Mouse (Mus musculus): ENCODE measurements around the gene Lgals2.

- TF ChIP-seq POLR2A (IDR thresholded peaks at IDR 0.05; ENCODE audit: control insufficient read depth, extremely low read depth, insufficient read depth, low read length, poor library complexity) = no peak
- TF ChIP-seq CTCF (IDR thresholded peaks at IDR 0.05; ENCODE audit: borderline replicate concordance, control insufficient read depth, extremely low read depth, insufficient read depth, low read length, poor library complexity) = no peak
These were observed 5.1 kb downstream of the Lgals2 start for GRCm38 (mm10) chr15:78850059-78850824.

Measured in thymus, adult 2 months (tissue).